Mouse (Mus musculus): ENCODE measurements around the gene Pak7. TPM values are rescaled to one million over a fixed set of nuclear protein-coding genes. Genes with fewer than 3 reads are reported as not detected.
"Not testable (repeated sequence)": the region's sequence is repeated elsewhere in the genome, so short reads cannot be mapped to it uniquely, and the experiment has no call there.

Pak7 gene
- not detected in 2 replicates for total RNA-seq (2017)

- ATAC-seq (replicated peaks; ENCODE audit: low read depth, poor library complexity, severe bottlenecking): no peak
Measured at GRCm38 (mm10) chr2:136387181-136388131, at the start of gene Pak7. TSS of gene Pak7 (minus strand) at chr2:136387967.

- ATAC-seq (replicated peaks; ENCODE audit: low read depth, poor library complexity, severe bottlenecking): no peak
Measured at GRCm38 (mm10) chr2:136425561-136425960, 37.8 kb upstream of the Pak7 start.

- no peak for ATAC-seq (replicated peaks; ENCODE audit: low read depth, poor library complexity, severe bottlenecking)
Measured at GRCm38 (mm10) chr2:136419543-136419942, 31.8 kb upstream of the Pak7 start.

GRCm38 (mm10) chr2:136416381-136416780 is 28.6 kb upstream of the Pak7 start:
- ATAC-seq (replicated peaks; ENCODE audit: low read depth, poor library complexity, severe bottlenecking): no peak

GRCm38 (mm10) chr2:136402587-136402986 is 14.8 kb upstream of the Pak7 start:
- ATAC-seq (replicated peaks; ENCODE audit: low read depth, poor library complexity, severe bottlenecking): no peak

- no peak for ATAC-seq (replicated peaks; ENCODE audit: low read depth, poor library complexity, severe bottlenecking)
Measured at GRCm38 (mm10) chr2:136375318-136375717, 12.4 kb downstream of the Pak7 start.

GRCm38 (mm10) chr2:136372361-136372760 is 15.4 kb downstream of the Pak7 start:
- ATAC-seq (replicated peaks; ENCODE audit: low read depth, poor library complexity, severe bottlenecking): no peak

- ATAC-seq (replicated peaks; ENCODE audit: low read depth, poor library complexity, severe bottlenecking): no peak
Measured at GRCm38 (mm10) chr2:136351393-136352096, 36.2 kb downstream of the Pak7 start.

GRCm38 (mm10) chr2:136350459-136350858 is 37.3 kb downstream of the Pak7 start:
- no peak for ATAC-seq (replicated peaks; ENCODE audit: low read depth, poor library complexity, severe bottlenecking)

GRCm38 (mm10) chr2:136349671-136350275 is 38.0 kb downstream of the Pak7 start:
- no peak for ATAC-seq (replicated peaks; ENCODE audit: low read depth, poor library complexity, severe bottlenecking)

- ATAC-seq (replicated peaks; ENCODE audit: low read depth, poor library complexity, severe bottlenecking): not testable (repeated sequence)
Measured at GRCm38 (mm10) chr2:136344240-136344780, 43.5 kb downstream of the Pak7 start.

GRCm38 (mm10) chr2:136329974-136330373 is 57.8 kb downstream of the Pak7 start:
- no peak for ATAC-seq (replicated peaks; ENCODE audit: low read depth, poor library complexity, severe bottlenecking)

GRCm38 (mm10) chr2:136325646-136326045 is 62.1 kb downstream of the Pak7 start:
- ATAC-seq (replicated peaks; ENCODE audit: low read depth, poor library complexity, severe bottlenecking): no peak

- no peak for ATAC-seq (replicated peaks; ENCODE audit: low read depth, poor library complexity, severe bottlenecking)
Measured at GRCm38 (mm10) chr2:136309313-136309712, 78.5 kb downstream of the Pak7 start.

GRCm38 (mm10) chr2:136308743-136309142 is 79.0 kb downstream of the Pak7 start:
- no peak for ATAC-seq (replicated peaks; ENCODE audit: low read depth, poor library complexity, severe bottlenecking)

GRCm38 (mm10) chr2:136302201-136302600 is 85.6 kb downstream of the Pak7 start:
- no peak for ATAC-seq (replicated peaks; ENCODE audit: low read depth, poor library complexity, severe bottlenecking)

- ATAC-seq (replicated peaks; ENCODE audit: low read depth, poor library complexity, severe bottlenecking): no peak
Measured at GRCm38 (mm10) chr2:136301406-136301805, 86.4 kb downstream of the Pak7 start.

- ATAC-seq (replicated peaks; ENCODE audit: low read depth, poor library complexity, severe bottlenecking): no peak
Measured at GRCm38 (mm10) chr2:136297371-136297770, 90.4 kb downstream of the Pak7 start.

- no peak for ATAC-seq (replicated peaks; ENCODE audit: low read depth, poor library complexity, severe bottlenecking)
Measured at GRCm38 (mm10) chr2:136282043-136282442, 105.7 kb downstream of the Pak7 start.

- ATAC-seq (replicated peaks; ENCODE audit: low read depth, poor library complexity, severe bottlenecking): not testable (repeated sequence)
Measured at GRCm38 (mm10) chr2:136241960-136242359, 145.8 kb downstream of the Pak7 start.
